Mouse (Mus musculus): ENCODE measurements around the gene Uck1.

DNA sequence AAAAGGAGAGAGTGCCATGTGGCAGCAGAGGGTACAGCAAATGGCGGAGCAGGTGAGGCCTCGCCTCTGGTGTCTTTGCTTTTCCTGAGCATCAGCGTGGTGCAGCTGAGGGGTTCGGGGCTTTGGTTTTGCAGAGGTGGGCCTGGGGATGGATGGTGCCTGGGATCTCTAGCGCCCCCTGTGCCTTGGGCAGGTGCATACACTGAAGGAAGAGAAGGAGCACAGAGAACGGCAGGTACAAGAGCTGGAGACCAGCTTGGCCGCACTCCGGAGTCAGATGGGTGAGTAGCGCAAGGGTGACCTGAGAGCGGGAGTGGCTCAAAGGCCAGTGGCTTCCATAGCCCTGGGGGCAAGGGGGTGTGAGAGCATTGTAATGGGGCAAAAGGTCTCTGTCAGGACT, 43.0 kb upstream of the Uck1 start:
- TF ChIP-seq POLR2A (IDR thresholded peaks at IDR 0.05; ENCODE audit: insufficient read depth, low read length) (no peak), CTCF (IDR thresholded peaks at IDR 0.05; ENCODE audit: low read depth, low read length) (peak; percentile 25), EP300 (IDR thresholded peaks at IDR 0.05; ENCODE audit: insufficient read depth, low read depth, low read length) (no peak)
